9 mouse cellular contexts compared by ENCODE assay signal in the genomic region with DNA sequence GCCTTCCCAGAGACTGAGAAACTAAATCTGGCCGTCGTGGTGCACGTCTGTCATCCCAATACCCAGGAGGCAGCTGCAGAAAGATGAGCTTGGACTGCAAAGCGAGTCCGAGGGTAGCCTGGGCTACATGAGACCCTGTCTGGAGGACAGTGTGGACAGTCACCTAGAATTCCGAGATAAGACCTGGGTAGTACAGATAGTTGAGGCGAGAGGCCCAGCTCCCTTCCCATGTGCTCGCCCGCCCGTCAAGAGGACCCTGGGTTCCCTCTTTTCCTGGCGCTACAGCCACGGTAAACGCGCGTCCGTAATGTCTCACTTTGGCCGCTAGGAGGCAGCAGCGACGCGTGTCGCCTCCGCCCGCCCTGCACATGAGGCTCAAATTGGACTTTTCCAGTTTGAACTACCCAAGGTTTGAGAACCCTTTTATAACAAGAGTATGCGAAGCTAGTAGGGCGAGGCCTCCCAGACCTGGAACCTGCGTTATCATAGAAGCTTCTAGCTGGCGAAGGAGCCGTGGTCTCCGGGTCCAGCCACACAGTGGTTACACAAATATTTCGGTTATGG. TPM values are rescaled to one million over a fixed set of nuclear protein-coding genes. Genes with fewer than 3 reads are reported as not detected.
A peak's percentile ranks its signal among the peaks of the same experiment; 100 is the strongest.
DNase-seq lines count a peak whose midpoint lies in the region; ATAC-seq and TF ChIP-seq lines count a peak whose summit lies in the region.
"Had no signal": no experiment of that assay in that cellular context is flagged by ENCODE, and none has a peak within 500 bp of the region (broad histone marks: within the 10 kb centered on the region; RNA-seq: fewer than 3 reads in every experiment).

No protein-coding gene starts in this region.

- peaks cover under 1% of the 10 kb centered on the region; the same call in 1 of the 2 replicates for H3K9me3 ChIP-seq in E14TG2a.4 (ENCODE audit: low read length)

- no peaks in the 10 kb centered on the region for H3K36me3 ChIP-seq in E14TG2a.4 (ENCODE audit: insufficient read depth, low read length)
- H3K36me3 ChIP-seq: heart, embryonic 15.5 days had no signal

- peaks cover 54% of the 10 kb centered on the region for H3K4me1 ChIP-seq in E14TG2a.4 (replicated peaks; ENCODE audit: low read depth, low read length)

- H3K27me3 ChIP-seq in E14TG2a.4 (ENCODE audit: insufficient read depth, low read length), result peaks cover 12% of the 10 kb centered on the region

- peak overlapping the region; percentile 26; the same call in 1 of the 2 replicates for H3K4me3 ChIP-seq in E14TG2a.4 (replicated peaks; ENCODE audit: low read length)
- H3K4me3 ChIP-seq: heart, embryonic 15.5 days had no signal

- TF ChIP-seq CTCF in E14TG2a.4 (conservative IDR thresholded peaks at IDR 0.05; ENCODE audit: low read length), result peak; percentile 82

- peak; percentile 86 for ATAC-seq in granulocyte monocyte progenitor cell, adult 5-6 weeks (replicated peaks; ENCODE audit: poor library complexity, severe bottlenecking)

- peak; percentile 76 for DNase-seq in A20 (ENCODE audit: low read depth, low spot score)
- DNase-seq in cerebellum, postnatal 25 days, result peak; percentile 74 to 81
- DNase-seq in kidney, adult 9 months, result peak; percentile 75
- DNase-seq in lung, postnatal 14 days, result peak; percentile 81
- DNase-seq in skeletal muscle tissue, adult 2 months (ENCODE audit: low read depth, low spot score), result peak; percentile 65
- DNase-seq in frontal cortex, postnatal 10 days (ENCODE audit: low spot score in 2 of 2), result no peak

RNA-seq across cellular contexts. Expression of a gene that starts 13.2 kb away (rescaled TPM):
- total RNA-seq in granulocyte monocyte progenitor cell, adult 5-6 weeks (2014; fragmentation: Nextera tagmentation), result 0.24 and 0.62 TPM in 2 replicates
- total RNA-seq in granulocyte monocyte progenitor cell, adult 5-6 weeks (2017), result 0.52 and 1.4 TPM in 2 replicates

RNA-seq across cellular contexts. Expression of a gene that starts 16.6 kb away (rescaled TPM):
- total RNA-seq in granulocyte monocyte progenitor cell, adult 5-6 weeks (2014; fragmentation: Nextera tagmentation), result 74.8 and 78.5 TPM in 2 replicates
- total RNA-seq in granulocyte monocyte progenitor cell, adult 5-6 weeks (2017), result 12.4 and 12.5 TPM in 2 replicates

RNA-seq across cellular contexts. Expression of a gene that starts 18.0 kb away (rescaled TPM):
- 5.0 and 16.1 TPM in 2 replicates for total RNA-seq in granulocyte monocyte progenitor cell, adult 5-6 weeks (2014; fragmentation: Nextera tagmentation)
- total RNA-seq in granulocyte monocyte progenitor cell, adult 5-6 weeks (2017), result 4.7 and 8.7 TPM in 2 replicates

RNA-seq across cellular contexts. Expression of a gene that starts 41.6 kb away (rescaled TPM):
- 0.30 and 0.49 TPM in 2 replicates for total RNA-seq in granulocyte monocyte progenitor cell, adult 5-6 weeks (2014; fragmentation: Nextera tagmentation)
- 0.90 and 3.5 TPM in 2 replicates for total RNA-seq in granulocyte monocyte progenitor cell, adult 5-6 weeks (2017)

RNA-seq across cellular contexts. Expression of a gene that starts 45.0 kb away (rescaled TPM):
- 6.6 and 14.0 TPM in 2 replicates for total RNA-seq in granulocyte monocyte progenitor cell, adult 5-6 weeks (2014; fragmentation: Nextera tagmentation)
- 12.1 and 16.6 TPM in 2 replicates for total RNA-seq in granulocyte monocyte progenitor cell, adult 5-6 weeks (2017)

Comparison
In these comparisons a context has a peak if more than half of its experiments do, and no peak if none do; other contexts are left out.
1. DNase-seq: peak in A20 (single experiment), cerebellum, postnatal 25 days (2 of 2), kidney, adult 9 months (single experiment), lung, postnatal 14 days (single experiment) and skeletal muscle tissue, adult 2 months (single experiment); none in frontal cortex, postnatal 10 days (0 of 2).